Mouse (Mus musculus) intestine, postnatal 0 days (tissue): ENCODE results near the gene Fcna. TPM values are rescaled to one million over a fixed set of nuclear protein-coding genes. Genes with fewer than 3 reads are reported as not detected.

Experiments used
- ATAC-seq: fragments of 200-750 bp; cut with Nextera tagmentation; 2 replicates; pipeline ENCODE4 v1.8.0; 2017; ENCODE audit warnings: mild to moderate bottlenecking, moderate TSS enrichment, moderate library complexity
- H3K27ac ChIP-seq: fragments of 300-500 bp; sonication (generic); 2 replicates; pipeline ENCODE4 v1.5.1; 2014; ENCODE audit warnings: mild to moderate bottlenecking, low read depth, low read length, moderate library complexity
- H3K27me3 ChIP-seq: fragments of 300-500 bp; sonication (generic); replicated peaks from 2 replicates; pipeline ENCODE4 v1.6.1; 2014; ENCODE audit warnings: low read length, mixed read lengths; ENCODE audit not compliant: control insufficient read depth, insufficient read depth
- H3K36me3 ChIP-seq: fragments of 300-500 bp; sonication (generic); 2 replicates; pipeline ENCODE4 v1.6.1; 2014; ENCODE audit warnings: mild to moderate bottlenecking, moderate library complexity; ENCODE audit not compliant: control insufficient read depth, insufficient read depth
- H3K4me1 ChIP-seq: fragments of 300-500 bp; sonication (generic); replicated peaks from 2 replicates; pipeline ENCODE4 v1.6.1; 2014; ENCODE audit warnings: antibody characterized with exemption, low read length, mixed read lengths; ENCODE audit not compliant: control insufficient read depth, insufficient read depth
- H3K4me2 ChIP-seq: fragments of 300-500 bp; sonication (generic); replicated peaks from 2 replicates; pipeline ENCODE4 v1.6.1; 2014; ENCODE audit warnings: low read depth, mild to moderate bottlenecking, moderate library complexity
- H3K4me3 ChIP-seq: fragments of 300-500 bp; sonication (generic); 2 replicates; pipeline ENCODE4 v1.5.1; 2014; ENCODE audit warnings: low read depth, low read length
- H3K9ac ChIP-seq: fragments of 300-500 bp; sonication (generic); 2 replicates; pipeline ENCODE4 v1.6.1; 2014; ENCODE audit warnings: mild to moderate bottlenecking, low read depth, low read length
- H3K9me3 ChIP-seq: fragments of 300-500 bp; sonication (generic); 2 replicates; pipeline ENCODE4 v1.6.1; 2016; ENCODE audit warnings: mixed run types; ENCODE audit not compliant: control insufficient read depth
- CTCF ChIP-seq: sonication (generic); IDR thresholded peaks from 2 replicates; pipeline ENCODE4 v1.5.1; 2016; ENCODE audit warnings: low read depth, mild to moderate bottlenecking, control low read depth, antibody characterized with exemption, moderate library complexity
- WGBS: fragments of 180-500 bp; shearing (Covaris S2); extraction: QIAGEN DNeasy Blood & Tissue Kit; methylation state at CpG from one replicate; pipeline ENCODE4 v1.1.7; 2014; 5-methylcytosine and 5-hydroxymethylcytosine counted together
- polyA plus RNA-seq: library from polyadenylated mRNA; unstranded; fragments of >200 nt; fragmentation: Nextera tagmentation; extraction: Ambion mirVana; gene quantifications from 2 replicates; pipeline ENCODE4 v1.2.1, GENCODE M21; 2015

The Fcna gene
- polyA plus RNA-seq, 1 experiment from 2014 or later: 4.1 TPM

DNA sequence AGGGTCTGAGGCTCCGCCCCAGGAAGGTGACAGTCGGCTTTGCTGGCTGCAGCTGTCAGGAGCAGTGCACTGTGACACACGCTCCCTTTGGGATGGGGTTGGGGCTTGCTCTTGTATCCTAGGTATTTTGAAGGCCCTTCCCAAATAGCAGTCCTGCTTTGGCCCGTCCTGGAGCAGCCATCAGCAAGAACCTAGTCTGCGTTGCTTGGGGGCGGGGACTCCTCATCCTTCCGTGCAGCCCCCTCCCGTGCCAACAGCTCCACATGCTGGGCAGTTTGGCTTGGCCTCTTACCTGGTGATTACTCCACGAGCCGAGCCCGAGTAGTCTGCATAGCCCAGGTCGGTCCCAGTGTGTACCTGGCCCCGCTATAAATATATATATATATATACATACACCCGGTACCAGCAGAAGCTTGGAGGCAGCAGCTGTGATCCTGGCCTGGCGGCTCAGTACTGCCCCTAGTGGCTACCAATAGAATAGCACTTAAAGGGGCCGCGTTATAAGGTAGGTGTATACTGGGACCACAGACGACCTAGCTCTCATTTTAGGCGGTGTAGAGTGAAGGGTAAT lies 46.5 kb downstream of the Fcna start, which contains the start of gene Ajm1:
Gene Ajm1, minus strand, starts transcription at position 464 of the 571 bp plus-strand sequence.
- ATAC-seq: peak; percentile 44
- peaks cover 26% of the 10 kb centered on the region for H3K4me1 ChIP-seq
- H3K27ac ChIP-seq: no peak within 1 kb of the TSS
- peak within 1 kb of the TSS; percentile 75 for H3K4me2 ChIP-seq
- peaks cover 21% of the 10 kb centered on the region for H3K36me3 ChIP-seq
- no peaks in the 10 kb centered on the region for H3K9me3 ChIP-seq
- TF ChIP-seq CTCF: peak; percentile 95
- H3K4me3 ChIP-seq: peak within 1 kb of the TSS; percentile 33
- WGBS: 3% methylated on average over 19 of the region's 19 CpGs
- no peak within 1 kb of the TSS for H3K9ac ChIP-seq
- H3K27me3 ChIP-seq: peaks cover 41% of the 10 kb centered on the region

DNA sequence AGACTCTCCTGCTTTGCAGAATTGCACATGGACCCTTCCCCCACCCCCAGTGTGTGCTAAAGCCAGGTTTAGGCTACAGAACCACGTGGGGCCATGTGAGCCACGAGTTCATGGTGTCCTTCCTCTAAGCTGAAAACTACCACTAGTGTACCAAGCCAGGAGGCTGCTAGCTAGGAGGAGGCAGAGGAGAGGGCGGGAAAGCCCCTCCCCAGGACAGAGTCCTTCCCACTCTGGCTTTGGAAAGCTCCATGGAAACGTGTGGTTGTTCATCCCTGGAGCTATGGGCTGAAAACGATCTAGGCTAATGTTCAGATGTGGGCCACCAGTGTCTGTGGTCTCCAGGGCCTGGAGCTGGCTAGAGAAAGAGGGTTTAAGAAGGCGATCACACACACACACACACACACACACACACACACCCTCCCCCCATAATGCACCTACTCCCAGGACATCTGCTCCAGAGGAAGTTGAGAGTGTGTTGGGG lies 47.2 kb downstream of the Fcna start:
- Histone ChIP-seq H3K27me3 (peaks cover 43% of the 10 kb centered on the region), H3K9me3 (no peaks in the 10 kb centered on the region), H3K4me2 (peak overlapping the region; percentile 75), H3K9ac (no peak overlapping the region), H3K36me3 (peaks cover 15% of the 10 kb centered on the region), H3K4me3 (no peak overlapping the region), H3K4me1 (peaks cover 32% of the 10 kb centered on the region), H3K27ac (no peak overlapping the region)
- 31% methylated on average over 6 of the region's 6 CpGs for WGBS
- no peak for TF ChIP-seq CTCF
- no peak for ATAC-seq

DNA sequence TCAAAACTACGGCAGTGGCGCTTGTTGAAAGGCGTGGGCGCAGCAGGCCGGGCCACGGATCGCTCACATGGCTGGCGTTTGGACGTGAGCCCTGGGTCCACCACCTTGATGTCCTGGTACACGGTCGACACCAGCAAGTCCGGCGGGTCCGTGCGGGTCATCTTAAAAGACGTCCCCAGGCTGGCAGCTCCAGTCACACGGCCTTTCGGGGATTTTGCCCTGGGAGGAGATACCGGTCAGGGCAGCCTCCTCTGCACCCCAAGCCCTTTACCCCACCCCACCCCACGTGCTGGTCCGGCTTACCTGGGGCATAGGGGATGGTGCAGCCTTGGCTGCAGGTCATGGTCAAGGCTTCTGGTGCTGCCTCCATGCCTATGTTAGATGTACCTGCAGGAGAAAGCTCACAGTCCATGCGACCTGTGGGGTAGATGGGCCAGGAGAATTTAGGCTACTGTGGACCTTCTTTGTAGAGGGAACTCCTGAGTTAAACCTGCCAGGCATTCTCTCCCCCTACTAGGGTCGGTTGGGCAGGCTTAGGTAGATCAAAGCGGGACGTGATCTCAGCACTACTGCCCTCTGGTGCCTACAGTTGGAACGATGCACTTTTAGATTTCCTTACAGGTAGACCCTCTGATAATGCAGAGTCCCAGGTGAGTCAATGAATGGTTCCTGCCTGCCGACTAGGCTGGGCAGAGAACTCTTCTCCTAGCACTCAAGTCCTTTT lies 47.9 kb downstream of the Fcna start:
- WGBS: 2% methylated on average over 27 of the region's 27 CpGs

DNA sequence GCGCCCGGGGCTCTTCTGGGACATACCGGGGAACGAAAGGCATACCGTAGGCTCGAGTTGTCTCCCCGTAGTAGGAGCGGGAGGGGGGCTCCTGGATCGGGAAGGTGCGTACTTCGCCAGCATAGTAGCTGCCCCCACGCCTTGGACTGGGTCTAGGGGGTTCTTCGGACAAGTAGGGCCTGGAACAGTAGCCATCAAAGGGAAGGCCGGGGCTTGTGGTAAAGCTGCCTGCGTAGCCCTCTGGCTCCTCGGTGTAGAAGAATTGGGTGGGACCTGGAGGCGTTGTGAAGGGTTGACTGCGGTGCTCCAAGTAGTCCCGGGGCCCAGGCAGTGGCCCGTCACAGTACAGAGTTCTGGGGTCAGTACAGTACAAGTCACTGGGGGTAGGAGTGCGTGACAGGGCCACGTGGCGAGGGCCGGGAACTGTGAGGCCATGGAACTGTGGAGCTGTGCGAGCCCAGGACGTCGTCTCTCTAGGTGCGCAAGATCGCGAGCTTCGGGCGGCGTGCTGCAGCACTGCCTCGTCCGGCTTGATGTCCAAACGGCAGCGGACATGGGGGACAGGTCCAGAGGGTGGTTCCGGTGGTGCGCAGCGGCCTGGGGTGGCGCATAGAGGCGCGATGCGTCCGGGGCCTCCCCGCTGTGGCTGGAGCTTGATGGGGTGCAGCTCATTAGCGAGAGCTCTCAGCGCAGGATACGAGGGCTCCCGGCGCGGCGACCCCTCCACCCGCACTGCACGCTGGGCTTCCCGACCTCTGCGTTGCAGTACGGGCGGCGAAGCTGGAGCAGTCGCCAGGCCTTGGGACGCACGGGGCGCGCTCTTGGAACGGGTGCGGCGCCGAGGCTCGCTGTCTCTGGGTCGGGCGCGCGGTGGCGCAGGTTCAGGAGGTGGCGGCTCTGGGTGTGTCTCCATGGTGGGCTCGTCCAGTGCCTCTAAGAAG lies 48.8 kb downstream of the Fcna start:
- H3K36me3 ChIP-seq: peaks cover 7% of the 10 kb centered on the region
- H3K4me1 ChIP-seq: peaks cover 34% of the 10 kb centered on the region
- WGBS: 10% methylated on average over 77 of the region's 77 CpGs
- no peak for ATAC-seq
- no peak for TF ChIP-seq CTCF
- peaks cover 43% of the 10 kb centered on the region for H3K27me3 ChIP-seq
- no peak overlapping the region for H3K9ac ChIP-seq
- peak overlapping the region; percentile 66 for H3K4me2 ChIP-seq
- no peak overlapping the region for H3K27ac ChIP-seq
- H3K4me3 ChIP-seq: peak overlapping the region; percentile 29
- no peaks in the 10 kb centered on the region for H3K9me3 ChIP-seq

More for the DNA sequence above, 47.9 kb downstream of the Fcna start:
- H3K4me1 ChIP-seq: peaks cover 34% of the 10 kb centered on the region
- no peaks in the 10 kb centered on the region for H3K9me3 ChIP-seq
- peak overlapping the region; percentile 1; the same call in 1 of the 2 replicates for H3K9ac ChIP-seq
- peak overlapping the region; percentile 66 for H3K4me2 ChIP-seq
- peak overlapping the region; percentile 29 for H3K4me3 ChIP-seq
- H3K27me3 ChIP-seq: peaks cover 43% of the 10 kb centered on the region
- TF ChIP-seq CTCF: peak; percentile 79
- H3K27ac ChIP-seq: no peak overlapping the region
- no peak for ATAC-seq
- H3K36me3 ChIP-seq: peaks cover 8% of the 10 kb centered on the region

DNA sequence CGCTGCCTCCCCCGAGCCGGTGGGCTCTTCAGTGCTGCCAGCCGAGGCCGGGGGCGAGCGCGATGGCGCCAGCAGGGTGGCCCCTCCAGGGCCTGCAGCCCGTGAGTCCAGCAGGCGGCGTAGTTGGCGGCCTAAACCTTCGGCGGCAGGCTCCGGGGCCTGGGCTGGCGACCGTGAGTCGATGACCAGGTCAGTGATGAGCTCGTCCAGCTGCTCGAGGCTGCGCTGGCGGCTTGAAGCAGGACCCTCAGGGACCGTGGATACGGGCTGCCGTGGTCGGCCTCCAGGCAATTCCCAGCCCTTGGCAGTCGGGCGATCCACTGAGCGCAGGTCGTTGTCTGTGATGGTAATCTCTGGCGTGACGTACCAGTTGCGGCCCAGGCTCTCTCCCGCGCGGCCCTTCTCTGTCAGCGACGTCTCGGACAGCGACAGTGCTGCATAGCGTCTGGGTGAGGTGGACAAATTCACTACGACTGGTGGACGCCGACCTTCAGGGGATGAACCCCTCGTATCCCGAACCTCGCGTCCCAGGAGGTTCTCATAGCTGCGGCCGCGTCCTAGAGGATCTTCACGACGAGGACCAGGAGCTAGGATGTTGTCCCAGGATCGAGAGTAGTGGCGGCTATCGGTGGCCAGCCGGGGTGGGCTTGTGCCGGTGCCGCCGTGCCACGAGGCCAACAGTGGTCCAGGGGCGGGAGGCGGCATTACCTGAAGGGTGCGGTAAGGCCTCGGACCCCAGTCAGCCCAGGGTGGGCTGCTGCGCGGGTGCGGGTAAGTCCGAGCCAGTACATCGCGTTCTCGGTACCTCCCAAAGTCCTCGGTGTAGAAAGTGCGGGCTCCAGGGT lies 49.7 kb downstream of the Fcna start:
- H3K36me3 ChIP-seq: peaks cover 4% of the 10 kb centered on the region
- H3K4me3 ChIP-seq: peak overlapping the region; percentile 29
- no peak overlapping the region for H3K27ac ChIP-seq
- peaks cover 34% of the 10 kb centered on the region for H3K4me1 ChIP-seq
- H3K27me3 ChIP-seq: peaks cover 43% of the 10 kb centered on the region
- ATAC-seq: no peak
- peak overlapping the region; percentile 66 for H3K4me2 ChIP-seq
- TF ChIP-seq CTCF: peak; percentile 51
- WGBS: 21% methylated on average over 75 of the region's 75 CpGs
- no peak overlapping the region for H3K9ac ChIP-seq
- no peaks in the 10 kb centered on the region for H3K9me3 ChIP-seq
